Mouse (Mus musculus) CH12F3 (cell line): Measurements from ENCODE around the gene Elf2.

Source experiments
- in situ Hi-C: fragments of 300-500 bp; cut with MboI; formaldehyde crosslinking; loops from 2 replicates; pipeline ENCODE4 v1.14.3; 2020; ENCODE audit warnings: low sequenced_read_pairs

Elf2 gene

GRCm38 (mm10) chr3:51247704-51248103, 92.8 kb downstream of the Elf2 start:
- in situ Hi-C loops = no loop called here

DNA sequence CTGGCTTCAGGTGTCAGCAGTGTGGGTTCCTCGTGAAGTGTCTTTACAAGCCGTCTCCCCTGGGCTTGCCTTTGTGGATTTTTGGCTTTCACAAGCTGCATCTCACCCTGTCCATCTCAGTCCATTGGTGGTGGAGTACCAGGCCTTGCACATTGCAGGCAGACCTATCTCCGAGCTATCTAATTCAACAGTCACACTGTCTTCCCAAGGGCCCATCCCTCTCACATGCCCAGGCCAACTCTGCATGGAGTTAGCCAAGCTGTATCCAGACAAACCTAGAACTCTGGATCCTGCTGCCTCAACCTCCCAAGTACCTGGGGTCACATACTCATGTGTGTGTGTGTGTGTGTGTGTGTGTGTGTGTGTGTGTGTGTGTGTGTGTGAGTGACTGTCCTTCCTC, 100.9 kb downstream of the Elf2 start:
- in situ Hi-C loops = loop anchor here (10.0 kb wide), 1 partner anchor 115 kb away; no protein-coding TSS in a partner anchor

GRCm38 (mm10) chr3:51238515-51238914, 101.9 kb downstream of the Elf2 start:
- in situ Hi-C loops = loop anchor here (10.0 kb wide), 1 partner anchor 116 kb away; no protein-coding TSS in a partner anchor

DNA sequence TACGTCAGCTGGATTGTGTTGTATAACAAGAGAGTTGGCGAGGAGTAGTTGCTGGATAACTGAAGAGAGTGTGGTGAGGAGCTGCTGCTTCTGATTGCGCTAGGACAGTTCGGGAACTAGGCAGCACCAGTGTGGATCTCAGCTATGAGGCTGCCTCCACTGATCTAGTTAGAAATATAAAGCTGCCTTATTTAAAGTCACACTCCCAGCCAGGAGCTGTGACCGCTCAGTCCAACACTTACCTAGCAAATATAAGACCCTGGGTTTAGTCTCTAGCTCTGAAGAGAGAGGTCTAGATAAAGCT, 105.8 kb downstream of the Elf2 start:
- in situ Hi-C loops = loop anchor here (10.0 kb wide), 1 partner anchor 120 kb away; no protein-coding TSS in a partner anchor

DNA sequence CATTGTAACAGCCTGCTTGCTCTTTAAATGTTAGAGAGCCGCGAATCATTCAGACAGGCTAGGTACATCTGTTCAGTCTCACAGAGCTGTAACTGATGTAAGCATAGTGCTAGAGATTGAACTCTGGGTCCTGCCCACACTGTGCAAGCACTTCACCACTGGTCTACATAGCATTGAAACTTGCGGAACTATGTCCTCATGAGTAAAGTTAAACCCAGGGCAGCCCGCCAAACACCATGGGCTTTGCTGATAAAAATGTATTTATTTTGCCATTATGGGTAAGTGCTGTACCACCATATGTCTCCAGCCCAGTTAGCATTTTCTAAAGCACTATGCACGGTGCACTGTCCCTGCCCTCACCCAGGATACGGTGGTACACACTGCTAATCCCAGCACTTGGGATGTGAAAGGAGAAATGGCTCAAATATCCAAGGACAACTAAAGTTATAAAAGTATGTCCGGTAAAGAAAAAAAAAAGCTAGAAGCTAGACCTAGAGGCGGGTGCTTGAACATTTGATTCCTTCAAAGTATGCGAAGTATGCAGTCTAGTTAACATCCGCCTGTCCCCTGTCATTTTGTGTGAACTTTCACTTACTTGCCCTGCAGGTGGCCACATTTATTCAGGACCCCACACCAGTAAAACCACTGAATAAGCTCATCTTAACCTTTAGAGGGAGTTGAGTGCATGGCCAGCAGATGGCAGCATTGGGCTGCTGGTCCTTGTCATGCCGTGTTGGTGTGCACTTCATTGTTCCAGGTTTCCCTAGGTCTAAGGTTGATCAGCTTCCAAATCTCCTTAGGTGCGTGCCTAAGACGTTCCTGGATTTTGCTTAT, 106.3 kb downstream of the Elf2 start:
- in situ Hi-C loops = loop anchor here (10.0 kb wide), 1 partner anchor 121 kb away; no protein-coding TSS in a partner anchor

DNA sequence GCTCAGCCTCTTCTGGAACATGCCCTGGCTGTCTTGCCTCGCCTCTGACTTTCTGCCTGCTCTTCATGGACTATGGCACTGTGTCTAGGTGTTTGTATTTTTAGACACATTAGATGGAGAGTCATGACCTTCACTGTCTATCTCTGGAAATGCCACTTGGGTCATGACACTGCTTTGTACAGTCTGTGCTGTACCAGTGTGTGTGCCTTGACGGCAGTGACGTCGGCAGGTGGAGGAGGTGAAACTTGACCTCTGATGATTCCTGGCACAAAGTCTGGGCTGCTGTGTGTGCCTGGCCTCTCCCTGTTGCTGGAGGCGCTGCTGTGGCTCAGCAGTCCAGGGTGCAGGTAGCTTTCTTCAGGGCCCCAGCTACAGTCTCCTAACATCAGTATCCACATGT, 107.0 kb downstream of the Elf2 start:
- in situ Hi-C loops = loop anchor here (10.0 kb wide), 1 partner anchor 121 kb away; no protein-coding TSS in a partner anchor

- in situ Hi-C loops = loop anchor here (10.0 kb wide), 1 partner anchor 122 kb away; no protein-coding TSS in a partner anchor
Measured at GRCm38 (mm10) chr3:51232205-51232910, 108.1 kb downstream of the Elf2 start.

DNA sequence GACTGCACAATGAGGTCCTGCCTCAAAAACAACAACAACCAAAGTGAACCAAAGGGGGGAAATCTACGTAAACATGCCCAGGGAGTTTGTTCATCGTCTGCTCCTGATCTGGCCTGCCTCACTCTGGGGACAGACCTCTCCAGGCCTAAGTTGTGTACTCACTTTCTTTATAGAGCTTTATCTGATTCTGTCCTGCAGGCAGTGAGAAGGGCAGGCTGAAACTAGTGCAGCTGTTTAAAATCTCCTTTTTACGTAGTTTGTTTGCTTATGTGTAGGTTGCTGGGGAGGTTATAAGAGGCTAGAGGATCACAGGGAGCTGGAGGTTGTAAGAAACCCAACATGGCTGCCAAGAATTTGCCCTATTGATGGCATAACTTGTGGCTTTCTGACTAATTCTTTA, 109.0 kb downstream of the Elf2 start:
- in situ Hi-C loops = loop anchor here (10.0 kb wide), 1 partner anchor 123 kb away; no protein-coding TSS in a partner anchor

DNA sequence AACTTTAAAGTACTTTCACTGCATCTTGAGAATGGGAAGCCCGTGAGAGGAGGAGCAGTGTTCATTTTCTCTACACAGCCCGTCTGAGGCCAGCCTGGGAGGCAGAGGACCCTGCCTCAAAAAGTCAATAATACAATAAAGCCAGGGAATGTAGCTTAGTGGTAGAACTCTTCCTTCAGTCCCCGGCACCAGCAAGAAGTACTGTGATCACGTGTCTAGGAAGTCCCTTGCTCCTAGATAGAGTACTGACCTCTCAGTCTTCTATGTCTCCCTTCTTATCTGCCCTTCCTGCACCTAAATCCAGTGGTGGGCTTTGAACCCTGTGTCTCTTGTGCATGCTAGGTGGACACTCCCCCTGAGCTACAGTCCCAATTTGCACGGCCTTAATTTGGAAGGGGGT, 109.6 kb downstream of the Elf2 start:
- in situ Hi-C loops = loop anchor here (10.0 kb wide), 1 partner anchor 124 kb away; no protein-coding TSS in a partner anchor

DNA sequence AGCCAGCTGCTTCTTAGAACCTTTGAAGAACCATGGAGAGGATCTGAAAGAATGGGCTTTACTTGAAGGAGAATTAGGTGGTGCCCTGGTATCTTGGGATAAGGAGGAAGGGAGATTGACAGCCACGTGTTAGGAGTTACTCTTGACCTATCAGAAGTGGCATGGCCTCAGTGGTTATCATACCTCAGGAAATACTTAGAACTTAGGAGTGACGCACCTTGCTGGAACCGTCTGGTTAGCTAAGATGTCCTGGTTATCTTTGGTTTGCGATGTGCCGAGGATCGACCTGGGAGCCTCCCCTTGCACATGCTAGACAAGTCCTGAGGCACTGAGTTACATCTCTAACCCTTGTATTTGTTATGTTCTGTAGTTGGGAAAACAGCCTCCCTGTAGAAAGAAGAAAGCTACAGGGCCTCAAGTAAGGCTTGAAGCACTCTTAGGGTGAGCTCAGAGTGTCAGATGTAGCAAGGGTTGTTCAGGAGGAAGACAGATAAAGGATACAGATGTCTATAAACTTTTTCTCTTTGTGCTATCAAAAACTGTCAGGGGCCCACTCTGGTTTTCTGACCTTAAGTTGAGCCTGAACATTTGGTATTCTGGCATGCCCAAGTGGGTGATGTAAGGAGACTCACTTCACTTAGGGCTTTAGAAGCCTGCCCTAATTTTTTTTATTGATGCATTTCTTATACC, 110.2 kb downstream of the Elf2 start:
- in situ Hi-C loops = loop anchor here (10.0 kb wide), 1 partner anchor 125 kb away; no protein-coding TSS in a partner anchor

GRCm38 (mm10) chr3:51229226-51229625, 111.2 kb downstream of the Elf2 start:
- in situ Hi-C loops = no loop called here

DNA sequence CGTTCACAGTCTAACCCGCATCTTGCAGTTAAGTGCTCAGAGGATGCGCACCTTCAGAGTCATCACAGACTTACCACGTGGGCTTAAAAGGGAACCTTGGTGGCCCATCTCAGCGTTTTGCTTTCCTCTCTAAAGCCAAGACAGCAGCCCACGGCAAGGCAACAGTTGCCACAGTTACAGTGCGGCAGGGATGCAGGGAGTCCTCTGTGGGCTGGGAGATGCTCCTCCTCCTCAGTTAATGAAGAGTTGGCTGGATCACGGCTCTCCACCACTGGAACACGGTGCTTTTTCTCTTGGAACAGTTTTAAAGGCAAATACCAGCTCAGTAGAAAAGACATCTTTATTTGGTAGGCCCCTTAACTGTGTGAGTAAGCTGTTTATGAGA, 111.7 kb downstream of the Elf2 start:
- in situ Hi-C loops = no loop called here

GRCm38 (mm10) chr3:51228038-51228820, 112.2 kb downstream of the Elf2 start:
- in situ Hi-C loops = no loop called here

GRCm38 (mm10) chr3:51226601-51227000, 113.9 kb downstream of the Elf2 start:
- in situ Hi-C loops = no loop called here

- in situ Hi-C loops = no loop called here
Measured at GRCm38 (mm10) chr3:51225979-51226378, 114.5 kb downstream of the Elf2 start.

DNA sequence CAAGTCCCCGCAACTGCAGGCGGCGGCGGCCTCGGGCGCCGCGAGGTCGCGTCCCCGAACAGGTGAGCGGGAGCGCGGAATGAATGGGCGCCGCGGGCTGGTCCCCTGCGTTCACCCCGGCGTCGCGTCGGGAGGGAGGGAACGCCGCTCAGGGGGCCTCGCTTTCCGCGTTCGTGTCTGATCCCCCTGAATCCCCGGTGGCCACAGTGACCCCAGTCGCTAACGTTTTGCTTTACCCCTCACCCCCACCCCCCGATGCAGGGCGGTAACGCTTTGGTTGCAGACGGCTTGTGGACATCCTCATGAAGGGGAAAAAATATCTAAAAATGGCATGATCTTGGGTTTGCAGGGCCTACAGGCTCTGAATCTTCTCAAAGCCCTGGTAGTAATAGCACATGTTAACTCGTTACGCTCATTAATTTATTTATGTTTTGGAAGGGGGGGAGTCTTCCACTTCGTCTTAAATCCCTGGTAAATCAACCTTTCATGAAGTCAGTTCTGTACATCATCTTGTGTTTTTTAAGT, 115.2 kb downstream of the Elf2 start:
- in situ Hi-C loops = no loop called here

DNA sequence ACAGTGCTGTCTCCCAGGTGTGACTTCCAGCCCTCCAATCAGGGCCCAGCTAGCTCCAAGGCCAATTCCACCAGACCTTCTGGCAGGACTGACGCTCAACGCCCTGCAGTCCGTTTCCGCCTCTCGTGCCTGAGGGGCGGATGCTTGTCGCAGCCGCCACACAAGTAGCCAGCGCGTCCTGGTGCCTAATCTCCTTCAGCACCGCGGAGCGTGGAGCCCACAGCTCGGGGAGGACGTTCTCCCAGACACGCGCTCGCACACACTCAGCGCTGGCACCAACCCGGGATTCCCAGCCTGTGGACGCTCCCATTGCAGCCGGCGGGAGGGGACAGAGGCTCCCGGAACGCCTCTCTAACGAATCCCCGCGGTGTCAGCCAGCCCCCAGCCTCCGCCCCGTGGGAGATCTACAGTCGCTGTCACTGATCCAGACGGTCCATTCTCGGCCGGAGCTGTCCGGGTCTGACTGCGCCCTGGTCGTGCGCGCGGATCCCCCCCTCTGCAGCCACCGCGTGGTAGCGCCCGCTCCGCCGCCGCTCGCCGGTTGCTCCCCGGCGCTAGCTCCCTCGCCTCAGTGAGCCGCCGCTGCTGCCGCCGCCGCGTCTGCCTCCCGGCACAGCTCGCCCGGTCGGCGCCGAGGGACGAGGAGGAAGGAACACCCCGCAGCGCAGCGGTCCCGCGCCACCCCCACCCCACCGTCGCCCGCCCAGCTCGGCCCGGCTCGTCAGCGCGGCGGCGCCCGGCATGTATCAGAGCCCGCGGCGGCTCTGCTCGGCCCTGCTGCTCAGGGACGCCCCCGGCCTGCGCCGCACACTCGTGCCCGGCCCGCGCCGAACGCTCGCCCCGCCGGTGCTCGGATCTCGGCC, 115.9 kb downstream of the Elf2 start, which contains the start of gene Noct:
Noct (plus strand) TSS at position 85 of the 863 bp plus-strand sequence.
- in situ Hi-C loops = no loop called here

DNA sequence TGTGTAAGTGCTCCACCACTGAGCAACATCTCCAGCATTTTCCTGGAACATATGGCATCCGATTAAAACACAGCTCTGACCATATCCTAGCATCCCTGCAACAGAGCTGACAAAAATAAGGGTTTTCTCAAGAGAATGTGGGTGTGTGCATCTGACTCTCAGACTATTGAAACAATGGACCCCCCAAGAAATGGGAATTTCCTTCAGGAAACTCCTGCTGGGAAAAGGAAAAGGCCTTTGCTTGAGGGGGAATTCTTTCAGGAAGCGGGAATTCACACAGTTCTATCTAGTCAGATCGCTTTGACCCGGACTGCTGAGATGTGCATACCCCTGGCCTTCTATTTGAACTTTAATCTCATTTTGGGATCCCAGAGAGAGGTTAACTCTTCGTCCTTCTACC, 116.9 kb downstream of the Elf2 start:
- in situ Hi-C loops = no loop called here

- in situ Hi-C loops = no loop called here
Measured at GRCm38 (mm10) chr3:51222834-51223460, 117.5 kb downstream of the Elf2 start.
